Mouse (Mus musculus) R1 (cell line): ENCODE data around the gene 9930022D16Rik.

ENCODE experiments used
- DNase-seq: peaks from one replicate; pipeline ENCODE4 v3.0.0-alpha.2; 2018; ENCODE audit warnings: low read depth, low spot score

The 9930022D16Rik gene

GRCm38 (mm10) chr11:109445438-109446035 is 31.8 kb downstream of the 9930022D16Rik start:
- DNase-seq: peak; percentile 57

- DNase-seq: no peak
Measured at GRCm38 (mm10) chr11:109451169-109451568, 37.5 kb downstream of the 9930022D16Rik start.

- no peak for DNase-seq
Measured at GRCm38 (mm10) chr11:109456261-109456660, 42.5 kb downstream of the 9930022D16Rik start.

GRCm38 (mm10) chr11:109458165-109458564 is 44.4 kb downstream of the 9930022D16Rik start:
- DNase-seq: no peak

- DNase-seq: no peak
Measured at GRCm38 (mm10) chr11:109460586-109460985, 46.9 kb downstream of the 9930022D16Rik start.

GRCm38 (mm10) chr11:109465068-109465467 is 51.4 kb downstream of the 9930022D16Rik start:
- DNase-seq: no peak

GRCm38 (mm10) chr11:109466987-109467386 is 53.3 kb downstream of the 9930022D16Rik start:
- DNase-seq: no peak

- DNase-seq: no peak
Measured at GRCm38 (mm10) chr11:109468133-109468532, 54.4 kb downstream of the 9930022D16Rik start.
